Mouse (Mus musculus) embryonic fibroblast, embryonic 13.5 days (primary cell): ENCODE data around the gene Trub1.

Experiments used
- CTCF ChIP-seq: IDR thresholded peaks from 2 replicates; pipeline ENCODE4 v1.5.1; 2011; ENCODE audit warnings: mild to moderate bottlenecking, control low read depth, low read length, moderate library complexity, borderline replicate concordance; ENCODE audit not compliant: insufficient read depth
- POLR2A ChIP-seq: IDR thresholded peaks from 2 replicates; pipeline ENCODE4 v1.6.1; 2011; ENCODE audit warnings: low read depth, mild to moderate bottlenecking, control low read depth, low read length, moderate library complexity

GRCm38 (mm10) chr19:57465742-57466141 lies 13.0 kb downstream of the Trub1 start:
- TF ChIP-seq CTCF (no peak), POLR2A (no peak)
